Mouse (Mus musculus): ENCODE measurements around the gene Nipal1.

DNA sequence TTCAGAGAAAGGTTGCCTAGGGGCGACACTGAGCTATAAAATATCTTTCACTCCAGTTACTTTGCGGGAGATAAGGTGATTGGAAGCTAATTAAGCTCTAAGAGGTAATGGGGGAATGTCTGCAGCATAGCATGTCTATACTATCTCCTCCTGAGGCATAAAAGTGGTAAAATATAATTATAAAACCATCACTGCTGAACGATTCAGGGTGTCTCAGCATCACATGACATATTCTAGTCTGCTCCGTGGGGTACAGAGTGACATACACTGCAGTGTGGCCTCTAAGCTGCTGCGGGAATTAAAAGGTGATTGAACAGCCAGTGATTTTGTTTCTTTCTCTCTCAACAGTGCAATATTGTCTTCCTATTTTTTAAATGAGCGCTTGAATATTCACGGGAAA is 18.8 kb downstream of the Nipal1 start:
- TF ChIP-seq CTCF (IDR thresholded peaks at IDR 0.05; ENCODE audit: low read depth, low read length) (no peak), GATA2 (IDR thresholded peaks at IDR 0.05; ENCODE audit: borderline replicate concordance, low read depth, low read length) (no peak), GATA1 (IDR thresholded peaks at IDR 0.05; ENCODE audit: borderline replicate concordance, low read length) (no peak)

Data from G1E (cell line).